Mouse (Mus musculus): ENCODE measurements at regions not wholly inside any gene's neighbourhood (a gene's known extent, or its start where the extent isn't known, plus 50 kb on each side); places are given as distances from the start of the nearest gene placed in this dataset.

GRCm38 (mm10) chr10:8020916-8021705 lies 65.1 kb upstream of the Tab2 start:
- DNase-seq (ENCODE audit: low spot score in 2 of 2), result no peak

DNA sequence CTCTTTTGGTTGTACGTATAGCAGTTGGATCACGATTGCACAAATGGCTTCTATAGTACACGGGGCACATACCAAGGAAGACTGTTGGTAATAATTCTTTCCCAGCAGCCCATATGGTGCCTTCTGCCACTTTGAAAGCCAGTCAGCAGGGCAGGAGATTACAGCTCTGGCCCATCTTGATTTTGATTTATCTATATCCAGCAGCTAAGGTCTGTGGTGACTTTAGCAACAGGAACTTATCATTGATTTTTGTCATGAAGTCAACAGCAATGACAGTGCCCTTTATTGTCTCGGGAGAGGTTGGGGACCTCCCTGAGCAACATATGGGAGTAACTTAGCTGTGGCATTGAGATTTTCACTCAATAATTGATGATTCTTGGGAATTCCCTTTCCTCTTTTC lies 64.1 kb upstream of the Tab2 start:
- no peak for DNase-seq (ENCODE audit: low spot score in 2 of 2)

DNA sequence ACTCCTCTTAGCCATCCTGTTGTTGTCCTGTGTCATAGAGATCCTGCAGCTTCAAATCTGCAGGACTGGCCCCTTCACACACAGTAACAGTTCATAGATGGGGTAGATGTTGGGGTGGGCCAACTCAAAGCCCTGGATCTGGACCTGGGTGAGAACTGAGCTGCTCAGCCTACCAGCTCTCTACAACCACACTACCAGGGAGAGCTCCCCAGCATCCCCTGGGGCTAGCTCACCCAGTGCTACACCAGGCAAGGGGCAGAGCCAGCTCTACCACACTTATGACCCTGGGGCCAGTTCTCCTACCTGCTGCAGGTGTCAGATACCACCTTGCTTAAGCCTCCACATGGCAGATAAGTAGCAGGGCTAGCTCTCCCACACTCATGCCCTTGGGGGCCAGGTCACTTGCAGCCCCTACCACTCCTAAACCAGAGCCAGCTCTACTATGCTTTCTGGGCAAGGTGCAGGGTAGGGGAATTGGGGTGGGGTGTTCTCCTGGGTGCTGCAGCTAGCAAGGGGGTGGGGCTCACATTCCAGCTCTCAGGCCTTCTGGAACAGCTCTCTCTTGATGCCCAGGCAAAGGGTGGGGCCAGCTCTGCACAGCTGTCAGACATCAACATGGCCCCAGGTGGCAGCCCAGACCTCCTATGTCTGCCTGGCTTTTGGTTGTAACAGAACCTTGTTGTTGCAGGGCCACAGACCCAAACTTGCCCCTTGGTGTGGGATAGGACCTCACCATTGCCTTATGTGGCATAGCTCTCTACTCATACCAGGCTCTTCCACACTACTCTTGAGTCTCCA lies 62.4 kb upstream of the Tab2 start:
- DNase-seq (ENCODE audit: low spot score in 2 of 2), result no peak

GRCm38 (mm10) chr10:8016741-8017140 lies 60.7 kb upstream of the Tab2 start:
- DNase-seq (ENCODE audit: low spot score in 2 of 2), result no peak

GRCm38 (mm10) chr10:8011744-8012143 lies 55.7 kb upstream of the Tab2 start:
- DNase-seq (ENCODE audit: low spot score in 2 of 2), result no peak

GRCm38 (mm10) chr10:8011138-8011537 lies 55.1 kb upstream of the Tab2 start:
- no peak for DNase-seq (ENCODE audit: low spot score in 2 of 2)

DNA sequence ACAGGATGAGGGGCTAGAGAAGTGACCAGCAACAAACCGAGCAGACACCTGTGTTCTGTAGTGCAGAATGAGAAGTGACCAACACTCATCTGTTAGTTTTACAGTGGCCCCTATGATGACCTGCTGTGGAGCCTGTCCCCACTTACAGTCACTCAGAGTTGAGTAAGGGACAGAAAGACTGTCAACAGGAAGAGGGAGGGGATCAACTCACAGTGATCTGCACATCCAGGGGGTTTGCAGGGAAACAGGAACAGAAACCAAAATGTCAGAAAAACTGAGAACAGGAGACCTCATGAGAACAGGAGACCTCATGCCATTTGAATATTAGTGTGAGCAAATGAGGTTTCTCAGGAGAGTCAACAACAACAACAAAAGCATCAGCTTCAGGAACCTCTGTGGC lies 53.8 kb upstream of the Tab2 start:
- DNase-seq (ENCODE audit: low spot score in 2 of 2), result no peak

- DNase-seq (ENCODE audit: low spot score in 2 of 2), result no peak
These were observed 51.9 kb upstream of the Tab2 start for GRCm38 (mm10) chr10:8007990-8008368.

GRCm38 (mm10) chr10:8007286-8007989 lies 51.4 kb upstream of the Tab2 start:
- no peak for DNase-seq (ENCODE audit: low spot score in 2 of 2)
